ENCODE assay signal across 16 mouse cellular contexts in the genomic region with DNA sequence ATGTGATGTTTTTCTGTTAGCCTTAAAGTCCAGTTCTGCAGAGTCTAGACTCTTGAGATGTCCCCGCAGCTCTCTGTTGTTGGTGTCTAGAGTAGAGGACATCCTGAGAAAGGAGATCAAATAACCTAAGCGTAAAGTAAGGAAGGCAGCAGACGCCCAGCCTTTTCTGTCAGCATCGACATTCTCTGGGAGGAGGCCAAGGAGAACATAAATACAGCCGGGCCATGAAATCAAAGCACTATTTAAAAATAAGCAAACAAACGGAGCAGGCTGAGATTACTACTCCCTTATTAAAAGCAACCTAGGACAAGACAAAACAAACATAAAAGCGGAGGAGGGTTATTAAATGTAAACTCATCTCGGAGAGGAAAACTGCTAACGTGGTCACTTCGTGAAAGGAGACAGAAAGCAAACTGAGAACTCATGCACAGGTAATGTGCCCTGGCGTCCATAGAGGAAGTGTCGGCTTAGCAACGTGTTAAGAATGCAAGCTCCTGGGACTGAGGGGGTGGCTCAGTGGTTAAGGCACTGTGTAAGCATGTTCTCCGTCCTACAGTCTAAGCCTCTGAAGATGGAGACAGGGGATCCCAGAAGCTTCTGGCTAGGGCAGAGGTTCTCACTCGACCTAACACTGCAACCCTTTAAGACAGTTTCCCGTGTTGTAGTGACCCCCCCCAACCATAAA. TPM values are rescaled to one million over a fixed set of nuclear protein-coding genes. Genes with fewer than 3 reads are reported as not detected.
DNase-seq lines count a peak whose midpoint lies in the region; ATAC-seq and TF ChIP-seq lines count a peak whose summit lies in the region.
"Had no signal": no experiment of that assay in that cellular context is flagged by ENCODE, and none has a peak within 500 bp of the region (broad histone marks: within the 10 kb centered on the region; RNA-seq: fewer than 3 reads in every experiment).

No protein-coding gene starts in this region.

- H3K27ac ChIP-seq in heart, embryonic 15.5 days = no peak overlapping the region
- H3K27ac ChIP-seq in lung, embryonic 14.5 days (ENCODE audit: low read depth) = no peak overlapping the region
- no peak overlapping the region for H3K27ac ChIP-seq in CH12.LX (ENCODE audit: insufficient read depth, low read depth)
- no peak overlapping the region for H3K27ac ChIP-seq in limb, embryonic 14.5 days (replicated peaks; ENCODE audit: low read depth, low read length)
- H3K27ac ChIP-seq: forebrain, embryonic 15.5 days; liver, embryonic 13.5 days; neural tube, embryonic 12.5 days had no signal

- no peaks in the 10 kb centered on the region for H3K9me3 ChIP-seq in heart, embryonic 15.5 days (replicated peaks)
- H3K9me3 ChIP-seq in lung, embryonic 14.5 days (ENCODE audit: low read depth, low read length) = no peaks in the 10 kb centered on the region
- H3K9me3 ChIP-seq in CH12.LX (replicated peaks; ENCODE audit: low read length) = no peaks in the 10 kb centered on the region
- H3K9me3 ChIP-seq in limb, embryonic 14.5 days (ENCODE audit: control insufficient read depth, low read length) = no peaks in the 10 kb centered on the region
- H3K9me3 ChIP-seq: forebrain, embryonic 15.5 days; liver, embryonic 13.5 days; neural tube, embryonic 12.5 days had no signal

- no peak for TF ChIP-seq CTCF in lung, embryonic 14.5 days (IDR thresholded peaks at IDR 0.05; ENCODE audit: low read depth)
- no peak for TF ChIP-seq CTCF in lung, adult 2 months (IDR thresholded peaks at IDR 0.05; ENCODE audit: insufficient read depth, low read length)
- TF ChIP-seq CTCF in CH12.LX (conservative IDR thresholded peaks at IDR 0.05 in 1 of 2, IDR thresholded peaks at IDR 0.05 in 1 of 2; ENCODE audit: low read depth in 2 of 2, low read length in 2 of 2) = no peak

- TF ChIP-seq RAD21 in CH12.LX (IDR thresholded peaks at IDR 0.05; ENCODE audit: low read depth, low read length) = no peak

- TF ChIP-seq POLR2A in lung, adult 2 months (IDR thresholded peaks at IDR 0.05; ENCODE audit: borderline replicate concordance, extremely low read depth, low read depth, low read length) = no peak
- no peak for TF ChIP-seq POLR2A in CH12.LX (IDR thresholded peaks at IDR 0.05; ENCODE audit: low read depth, low read length)
- no peak for TF ChIP-seq POLR2A in limb, embryonic 14.5 days (IDR thresholded peaks at IDR 0.05; ENCODE audit: borderline replicate concordance, extremely low read depth, insufficient read depth, insufficient read length)

- H3K36me3 ChIP-seq in heart, embryonic 15.5 days = no peaks in the 10 kb centered on the region
- H3K36me3 ChIP-seq in lung, embryonic 14.5 days (ENCODE audit: insufficient read depth) = no peaks in the 10 kb centered on the region
- H3K36me3 ChIP-seq in CH12.LX (replicated peaks in 1 of 2; ENCODE audit: control insufficient read depth in 1 of 2, insufficient read depth in 1 of 2, low read length in 1 of 2) = no peaks in the 10 kb centered on the region
- no peaks in the 10 kb centered on the region for H3K36me3 ChIP-seq in limb, embryonic 14.5 days (ENCODE audit: control insufficient read depth, insufficient read depth, low read length)
- H3K36me3 ChIP-seq: forebrain, embryonic 15.5 days; liver, embryonic 13.5 days; neural tube, embryonic 12.5 days had no signal

- intact Hi-C loops in heart, postnatal 25 days (cut with DNase I) = loop anchor here (5.0 kb wide), 1 partner anchor 112 kb away; no protein-coding TSS in a partner anchor
- intact Hi-C loops in left cerebral cortex, postnatal 4 days (cut with DNase I) = loop anchor here (5.0 kb wide), 1 partner anchor 167 kb away; no protein-coding TSS in a partner anchor

- no peak overlapping the region for H3K4me3 ChIP-seq in heart, embryonic 15.5 days
- no peak overlapping the region for H3K4me3 ChIP-seq in lung, embryonic 14.5 days (ENCODE audit: low read depth, low read length)
- no peak overlapping the region for H3K4me3 ChIP-seq in lung, adult 2 months (replicated peaks; ENCODE audit: extremely low read depth, low read depth, low read length)
- no peak overlapping the region for H3K4me3 ChIP-seq in CH12.LX (replicated peaks in 1 of 3; ENCODE audit: low read depth in 2 of 3, low read length in 2 of 3, poor library complexity in 1 of 3)
- no peak overlapping the region for H3K4me3 ChIP-seq in limb, embryonic 14.5 days (replicated peaks; ENCODE audit: low read length)
- H3K4me3 ChIP-seq: forebrain, embryonic 15.5 days; liver, embryonic 13.5 days; neural tube, embryonic 12.5 days had no signal

- H3K27me3 ChIP-seq in heart, embryonic 15.5 days = no peaks in the 10 kb centered on the region
- H3K27me3 ChIP-seq in lung, embryonic 14.5 days (ENCODE audit: insufficient read depth, low read length) = no peaks in the 10 kb centered on the region
- no peaks in the 10 kb centered on the region for H3K27me3 ChIP-seq in CH12.LX (replicated peaks)
- no peaks in the 10 kb centered on the region for H3K27me3 ChIP-seq in limb, embryonic 14.5 days (ENCODE audit: control insufficient read depth, insufficient read depth, low read length)
- H3K27me3 ChIP-seq: forebrain, embryonic 15.5 days; neural tube, embryonic 12.5 days had no signal

- H3K79me2 ChIP-seq in CH12.LX (replicated peaks; ENCODE audit: control insufficient read depth, extremely low read depth, insufficient read depth, poor library complexity, severe bottlenecking) = no peaks in the 10 kb centered on the region

- DNase-seq in heart, postnatal 25 days (ENCODE audit: low spot score) = no peak
- DNase-seq in lung, embryonic 14.5 days = peak; percentile 79
- DNase-seq in lung, adult 2 months = no peak
- DNase-seq in CH12.LX (ENCODE audit: extremely low read depth) = no peak
- peak; percentile 24 for DNase-seq in limb, embryonic 14.5 days (ENCODE audit: low spot score)
- DNase-seq in left cerebral cortex, postnatal 4 days = no peak
- DNase-seq: adrenal gland, adult 8-10 months; cerebellum, adult 11-12 months; cerebellum, postnatal 25 days; liver, embryonic 13.5 days; right cerebral cortex, postnatal 25 days; thymus, postnatal 36 days had no signal

- dilution Hi-C loops in CH12.LX (cut with MboI; ENCODE audit: extremely low pct_ligation_motif_present, extremely low pct_unique_long_range_greater_than_20kb, low sequenced_read_pairs) = no loop called here

- H3K4me1 ChIP-seq in heart, embryonic 15.5 days (replicated peaks) = peaks cover 13% of the 10 kb centered on the region; the same call in 1 of the 2 replicates
- no peaks in the 10 kb centered on the region; the same call in 1 of the 2 replicates for H3K4me1 ChIP-seq in lung, embryonic 14.5 days (ENCODE audit: insufficient read depth)
- peaks cover 5% of the 10 kb centered on the region; the same call in 1 of the 2 replicates for H3K4me1 ChIP-seq in lung, adult 2 months (ENCODE audit: control insufficient read depth, insufficient read depth, low read length)
- H3K4me1 ChIP-seq in CH12.LX (ENCODE audit: control insufficient read depth in 1 of 2, insufficient read depth in 2 of 2) = peaks cover 5 to 37% of the 10 kb centered on the region in 2 experiments; a peak in 3 of 4 replicates
- peaks cover 14% of the 10 kb centered on the region; the same call in 1 of the 2 replicates for H3K4me1 ChIP-seq in limb, embryonic 14.5 days (ENCODE audit: control insufficient read depth, insufficient read depth, low read length)
- H3K4me1 ChIP-seq: forebrain, embryonic 15.5 days had no signal

- in situ Hi-C loops in CH12.LX (cut with MboI; ENCODE audit: low pct_ligation_motif_present, low pct_unique_long_range_greater_than_20kb, low sequenced_read_pairs) = loop anchor here (10.0 to 25.0 kb wide), 2 partner anchors 170 to 1077 kb away; no protein-coding TSS in a partner anchor

- H3K9ac ChIP-seq in heart, embryonic 15.5 days = no peak overlapping the region
- H3K9ac ChIP-seq in lung, embryonic 14.5 days = no peak overlapping the region
- H3K9ac ChIP-seq in CH12.LX (ENCODE audit: insufficient read depth, low read depth) = no peak overlapping the region
- H3K9ac ChIP-seq in limb, embryonic 14.5 days (ENCODE audit: low read depth, low read length, severe bottlenecking) = no peak overlapping the region
- H3K9ac ChIP-seq: forebrain, embryonic 15.5 days; liver, embryonic 13.5 days; neural tube, embryonic 12.5 days had no signal

- TF ChIP-seq EP300 in CH12.LX (IDR thresholded peaks at IDR 0.05; ENCODE audit: low read length) = no peak

- ATAC-seq in heart, embryonic 15.5 days (replicated peaks; ENCODE audit: insufficient number of reproducible peaks, insufficient read depth, low FRiP score, low read depth) = no peak
- peak; percentile 29; the same call in 1 of the 2 replicates for ATAC-seq in lung, embryonic 14.5 days (ENCODE audit: insufficient read depth)
- no peak for ATAC-seq in limb, embryonic 14.5 days (ENCODE audit: low FRiP score, low read depth)
- ATAC-seq: forebrain, embryonic 15.5 days had no signal

- 48% methylated on average over 16 of the region's 16 CpGs for whole genome bisulfite sequencing in heart, embryonic 15.5 days
- WGBS in lung, embryonic 14.5 days = 24% methylated on average over 16 of the region's 16 CpGs
- 18% methylated on average over 16 of the region's 16 CpGs for WGBS in lung, adult 2 months
- WGBS in limb, embryonic 14.5 days = 38% methylated on average over 16 of the region's 16 CpGs

- H3K4me2 ChIP-seq in heart, embryonic 15.5 days = peak overlapping the region; percentile 16
- peak overlapping the region; percentile 21 for H3K4me2 ChIP-seq in lung, embryonic 14.5 days
- H3K4me2 ChIP-seq in CH12.LX (ENCODE audit: insufficient read depth, low read depth, poor library complexity, severe bottlenecking) = peak overlapping the region; percentile 35; the same call in 1 of the 2 replicates
- no peak overlapping the region for H3K4me2 ChIP-seq in limb, embryonic 14.5 days (replicated peaks; ENCODE audit: low read depth, low read length, severe bottlenecking)
- H3K4me2 ChIP-seq: forebrain, embryonic 15.5 days; heart, embryonic 11.5 days; liver, embryonic 13.5 days; neural tube, embryonic 12.5 days had no signal

RNA-seq across cellular contexts. Expression of a gene that starts 34.7 kb away (rescaled TPM):
- polyA plus RNA-seq in heart, embryonic 15.5 days (2015; fragmentation: Nextera tagmentation; extraction: Ambion mirVana) = 14.8 and 15.2 TPM in 2 replicates
- total RNA-seq in heart, postnatal 25 days (2021) = 10 to 100 TPM; 12.6 to 16.0 TPM
- polyA plus RNA-seq in lung, embryonic 14.5 days (2014; fragmentation: Nextera tagmentation; extraction: Ambion mirVana) = 4.9 and 5.9 TPM in 2 replicates
- polyA plus RNA-seq in lung, adult 2 months (2012; rRNA removed) = 7.2 and 10.2 TPM in 2 replicates
- total RNA-seq in CH12.LX (2012; rRNA removed) (1.3 and 2.1 TPM in 2 replicates), CH12.LX (2014; rRNA removed) (not detected in 2 replicates)
- 0.11 and 0.29 TPM in 2 replicates for polyA plus RNA-seq in CH12.LX (2012; ENCODE audit: insufficient read length, low read depth)
- 7.6 and 10.2 TPM in 2 replicates for polyA plus RNA-seq in limb, embryonic 14.5 days (2012; rRNA removed)
- polyA plus RNA-seq in limb, embryonic 14.5 days (2014; fragmentation: Nextera tagmentation; extraction: Ambion mirVana) = 10.5 TPM in 2 replicates
- total RNA-seq in left cerebral cortex, postnatal 4 days (2021) = 1 to 10 TPM; 2.3 to 3.4 TPM

RNA-seq across cellular contexts. Expression of a gene that starts 48.1 kb away (rescaled TPM):
- 9.2 TPM in 2 replicates for polyA plus RNA-seq in heart, embryonic 15.5 days (2015; fragmentation: Nextera tagmentation; extraction: Ambion mirVana)
- 10 to 100 TPM; 20.1 to 22.1 TPM for total RNA-seq in heart, postnatal 25 days (2021)
- polyA plus RNA-seq in lung, embryonic 14.5 days (2014; fragmentation: Nextera tagmentation; extraction: Ambion mirVana) = 6.1 and 8.1 TPM in 2 replicates
- polyA plus RNA-seq in lung, adult 2 months (2012; rRNA removed) = 9.1 and 12.8 TPM in 2 replicates
- total RNA-seq in CH12.LX (2012; rRNA removed) (13.6 and 17.4 TPM in 2 replicates), CH12.LX (2014; rRNA removed) (7.7 and 9.2 TPM in 2 replicates)
- 10.6 and 11.5 TPM in 2 replicates for polyA plus RNA-seq in CH12.LX (2012; ENCODE audit: insufficient read length, low read depth)
- 4.3 and 4.8 TPM in 2 replicates for polyA plus RNA-seq in limb, embryonic 14.5 days (2012; rRNA removed)
- 5.0 and 5.7 TPM in 2 replicates for polyA plus RNA-seq in limb, embryonic 14.5 days (2014; fragmentation: Nextera tagmentation; extraction: Ambion mirVana)
- under 1 TPM; 0.60 to 0.68 TPM for total RNA-seq in left cerebral cortex, postnatal 4 days (2021)

Comparison
In these comparisons a context has a peak if more than half of its experiments do, and no peak if none do; other contexts are left out.
1. DNase-seq: peak in lung, embryonic 14.5 days (single experiment) and limb, embryonic 14.5 days (single experiment); none in heart, postnatal 25 days (single experiment), lung, adult 2 months (single experiment), CH12.LX (single experiment) and left cerebral cortex, postnatal 4 days (single experiment).